Mouse (Mus musculus) hindbrain, embryonic 14.5 days (tissue): ENCODE results near the gene Zfp986. TPM values are rescaled to one million over a fixed set of nuclear protein-coding genes. Genes with fewer than 3 reads are reported as not detected.
"Not testable (repeated sequence)": the region's sequence is repeated elsewhere in the genome, so short reads cannot be mapped to it uniquely, and the experiment has no call there.

Source experiments
- ATAC-seq: fragments of 200-750 bp; cut with Nextera tagmentation; 2 replicates; pipeline ENCODE4 v1.8.0; 2017; ENCODE audit warnings: moderate number of reproducible peaks, mild to moderate bottlenecking, moderate TSS enrichment, moderate library complexity; ENCODE audit not compliant: low FRiP score
- DNase-seq: peaks from one replicate; pipeline ENCODE4 v3.0.0-alpha.2; 2015; ENCODE audit warnings: low spot score
- H3K27ac ChIP-seq: fragments of 300-500 bp; sonication (generic); 2 replicates; pipeline ENCODE4 v1.5.1; 2014; ENCODE audit warnings: mild to moderate bottlenecking, moderate library complexity
- H3K27me3 ChIP-seq: fragments of 300-500 bp; sonication (generic); 2 replicates; pipeline ENCODE4 v1.6.1; 2014; ENCODE audit warnings: mild to moderate bottlenecking, low read length, mixed read lengths; ENCODE audit not compliant: control insufficient read depth, insufficient read depth
- H3K36me3 ChIP-seq: fragments of 300-500 bp; sonication (generic); replicated peaks from 2 replicates; pipeline ENCODE4 v1.6.1; 2014; ENCODE audit not compliant: control insufficient read depth, insufficient read depth
- H3K4me1 ChIP-seq: fragments of 300-500 bp; sonication (generic); replicated peaks from 2 replicates; pipeline ENCODE4 v1.6.1; 2014; ENCODE audit warnings: antibody characterized with exemption, low read length, mixed read lengths; ENCODE audit not compliant: control insufficient read depth, insufficient read depth
- H3K4me2 ChIP-seq: fragments of 300-500 bp; sonication (generic); replicated peaks from 2 replicates; pipeline ENCODE4 v1.6.1; 2014; ENCODE audit warnings: mild to moderate bottlenecking, moderate library complexity
- H3K4me3 ChIP-seq: fragments of 300-500 bp; sonication (generic); replicated peaks from 2 replicates; pipeline ENCODE4 v1.5.1; 2014; ENCODE audit warnings: mild to moderate bottlenecking, low read length
- H3K9ac ChIP-seq: fragments of 300-500 bp; sonication (generic); 2 replicates; pipeline ENCODE4 v1.6.1; 2014
- H3K9me3 ChIP-seq: fragments of 300-500 bp; sonication (generic); 2 replicates; pipeline ENCODE4 v1.6.1; 2016; ENCODE audit warnings: low read length; ENCODE audit not compliant: control insufficient read depth
- WGBS: fragments of 180-500 bp; shearing (Covaris S2); extraction: QIAGEN DNeasy Blood & Tissue Kit; methylation state at CpG from one replicate; pipeline ENCODE4 v1.1.7; 2014; 5-methylcytosine and 5-hydroxymethylcytosine counted together
- polyA plus RNA-seq: library from polyadenylated mRNA; unstranded; fragments of >200 nt; fragmentation: Nextera tagmentation; extraction: Ambion mirVana; gene quantifications from 2 replicates; pipeline ENCODE4 v1.2.1, GENCODE M21; 2014

The Zfp986 gene
- polyA plus RNA-seq, 1 experiment from 2014 or later = not detected

GRCm38 (mm10) chr4:145851421-145851820 lies 17.2 kb upstream of the Zfp986 start:
- not testable (repeated sequence) for H3K36me3 ChIP-seq, H3K4me2 ChIP-seq, H3K4me3 ChIP-seq, H3K9ac ChIP-seq, H3K27ac ChIP-seq, H3K27me3 ChIP-seq, ATAC-seq, H3K4me1 ChIP-seq, H3K9me3 ChIP-seq, DNase-seq
- WGBS = 71% methylated on average over 6 of the region's 9 CpGs

- ATAC-seq, H3K4me1 ChIP-seq, H3K4me3 ChIP-seq, H3K27ac ChIP-seq, H3K27me3 ChIP-seq, DNase-seq, H3K36me3 ChIP-seq, H3K4me2 ChIP-seq, H3K9me3 ChIP-seq, H3K9ac ChIP-seq: not testable (repeated sequence)
- WGBS = 89% methylated on average over 5 of the region's 8 CpGs
These were observed 4.7 kb upstream of the Zfp986 start for GRCm38 (mm10) chr4:145863872-145864271.

Other genes starting within 250 kb of the Zfp986 start
- gene Zfp980, start 198.1 kb upstream of the Zfp986 start, polyA plus RNA-seq = not detected in 2 replicates
- gene Zfp987, start 228.5 kb downstream of the Zfp986 start, polyA plus RNA-seq = 0.12 TPM in 1 of 2 replicates, not detected in the other